Mouse (Mus musculus): ENCODE measurements around the gene Nemf.

Gene Nemf

GRCm38 (mm10) chr12:69304051-69304450, 52.9 kb downstream of the Nemf start:
- DNase-seq = no peak

- no peak for DNase-seq
Observed at GRCm38 (mm10) chr12:69302171-69302570, 54.8 kb downstream of the Nemf start.

- no peak for DNase-seq
Observed at GRCm38 (mm10) chr12:69300391-69300790, 56.6 kb downstream of the Nemf start.

- DNase-seq = no peak
Observed at GRCm38 (mm10) chr12:69299831-69300230, 57.1 kb downstream of the Nemf start.

GRCm38 (mm10) chr12:69299231-69299630, 57.7 kb downstream of the Nemf start:
- peak; percentile 65 to 77 for DNase-seq

- peak in 1 of 2 experiments; percentile 13 for DNase-seq
Observed at GRCm38 (mm10) chr12:69298281-69298680, 58.7 kb downstream of the Nemf start.

- no peak for DNase-seq
Observed at GRCm38 (mm10) chr12:69297411-69298150, 59.4 kb downstream of the Nemf start.

GRCm38 (mm10) chr12:69296511-69297410, 60.2 kb downstream of the Nemf start, which contains the start of gene Klhdc2:
Gene Klhdc2 (plus strand): TSS chr12:69296681.
- DNase-seq = peak; percentile 91 to 95

GRCm38 (mm10) chr12:69295651-69296050, 61.3 kb downstream of the Nemf start:
- DNase-seq = peak in 1 of 2 experiments; percentile 31

GRCm38 (mm10) chr12:69294936-69295335, 62.0 kb downstream of the Nemf start:
- no peak for DNase-seq

GRCm38 (mm10) chr12:69293815-69294214, 63.1 kb downstream of the Nemf start:
- DNase-seq = no peak

GRCm38 (mm10) chr12:69292401-69292800, 64.6 kb downstream of the Nemf start:
- no peak for DNase-seq

GRCm38 (mm10) chr12:69288699-69289098, 68.3 kb downstream of the Nemf start:
- no peak for DNase-seq

- DNase-seq = no peak
Observed at GRCm38 (mm10) chr12:69287535-69287934, 69.4 kb downstream of the Nemf start.

- DNase-seq = no peak
Observed at GRCm38 (mm10) chr12:69283146-69283545, 73.8 kb downstream of the Nemf start.

- no peak for DNase-seq
Observed at GRCm38 (mm10) chr12:69280915-69281314, 76.0 kb downstream of the Nemf start.

- DNase-seq = no peak
Observed at GRCm38 (mm10) chr12:69279931-69280469, 77.0 kb downstream of the Nemf start.

- DNase-seq = no peak
Observed at GRCm38 (mm10) chr12:69268956-69269355, 88.0 kb downstream of the Nemf start.

GRCm38 (mm10) chr12:69267956-69268632, 88.9 kb downstream of the Nemf start:
- DNase-seq = no peak

GRCm38 (mm10) chr12:69265031-69265430, 91.9 kb downstream of the Nemf start:
- no peak for DNase-seq

GRCm38 (mm10) chr12:69262251-69262650, 94.7 kb downstream of the Nemf start:
- no peak for DNase-seq
